Mouse (Mus musculus): Measurements from ENCODE around the gene Klhdc7b.

Klhdc7b gene

GRCm38 (mm10) chr15:89384617-89385016 is at the start of gene Klhdc7b:
Gene Klhdc7b (plus strand): TSS chr15:89384917.
- DNase-seq (ENCODE audit: extremely low read depth, low read depth, low spot score), result no peak

DNA sequence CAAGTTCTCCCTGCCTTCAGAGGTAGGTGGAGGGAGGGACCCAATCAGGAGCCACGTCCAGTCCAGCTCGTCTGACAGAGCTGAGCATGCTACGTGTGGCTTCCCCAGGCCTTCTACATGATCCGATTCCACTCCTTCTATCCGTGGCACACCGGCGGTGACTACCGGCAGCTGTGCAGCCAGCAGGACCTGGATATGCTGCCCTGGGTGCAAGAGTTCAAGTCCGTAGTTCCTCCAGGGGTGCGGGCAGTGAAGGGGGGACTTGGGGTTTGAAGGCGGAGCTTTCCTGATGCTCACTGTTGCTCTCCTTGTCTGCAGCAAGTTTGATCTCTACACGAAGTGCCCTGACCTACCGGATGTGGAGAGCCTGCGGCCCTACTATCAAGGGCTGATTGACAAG is 48.3 kb upstream of the Klhdc7b start:
- DNase-seq (ENCODE audit: extremely low read depth, low read depth, low spot score), result no peak

- DNase-seq (ENCODE audit: extremely low read depth, low read depth, low spot score), result no peak
Measured at GRCm38 (mm10) chr15:89339696-89340095, 45.0 kb upstream of the Klhdc7b start.

DNA sequence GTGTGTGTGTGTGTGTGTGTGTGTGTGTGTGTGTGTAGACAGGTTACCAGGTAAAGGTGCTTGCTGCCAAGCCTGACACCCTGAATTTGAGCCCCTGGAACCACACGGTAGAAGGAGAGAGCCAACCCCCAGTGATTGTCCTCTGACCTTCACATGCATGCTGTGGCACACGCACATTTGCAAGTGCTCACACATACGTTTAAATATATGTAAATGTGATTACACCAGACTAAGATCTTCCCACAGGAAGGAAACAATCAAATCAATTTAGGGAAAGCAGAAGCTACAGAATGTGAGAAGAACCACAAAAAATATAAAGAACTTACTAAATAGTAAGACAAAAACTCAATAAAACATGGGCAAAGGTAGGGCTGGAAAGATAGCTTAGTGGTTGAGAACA is 44.6 kb upstream of the Klhdc7b start:
- no peak for DNase-seq (ENCODE audit: extremely low read depth, low read depth, low spot score)

GRCm38 (mm10) chr15:89341678-89342077 is 43.0 kb upstream of the Klhdc7b start:
- DNase-seq (ENCODE audit: extremely low read depth, low read depth, low spot score), result no peak

DNA sequence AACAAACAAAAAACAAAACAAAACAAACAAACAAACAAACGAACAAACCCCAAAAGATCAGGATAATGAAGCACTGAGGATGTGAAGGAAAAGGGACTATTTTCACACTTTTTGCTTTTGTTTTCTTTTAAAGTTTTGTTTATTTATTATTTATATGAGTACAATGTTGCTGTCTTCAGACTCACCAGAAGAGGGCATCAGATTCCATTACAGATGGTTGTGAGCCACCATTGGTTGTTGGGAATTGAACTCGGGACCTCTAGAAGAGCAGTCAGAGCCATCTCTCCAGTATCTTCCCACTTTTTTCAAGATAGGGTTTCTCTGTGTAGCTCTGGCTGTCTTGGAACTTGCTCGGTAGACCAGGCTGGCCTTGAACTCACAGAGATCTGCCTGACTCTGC is 41.4 kb upstream of the Klhdc7b start:
- no peak for DNase-seq (ENCODE audit: extremely low read depth, low read depth, low spot score)

DNA sequence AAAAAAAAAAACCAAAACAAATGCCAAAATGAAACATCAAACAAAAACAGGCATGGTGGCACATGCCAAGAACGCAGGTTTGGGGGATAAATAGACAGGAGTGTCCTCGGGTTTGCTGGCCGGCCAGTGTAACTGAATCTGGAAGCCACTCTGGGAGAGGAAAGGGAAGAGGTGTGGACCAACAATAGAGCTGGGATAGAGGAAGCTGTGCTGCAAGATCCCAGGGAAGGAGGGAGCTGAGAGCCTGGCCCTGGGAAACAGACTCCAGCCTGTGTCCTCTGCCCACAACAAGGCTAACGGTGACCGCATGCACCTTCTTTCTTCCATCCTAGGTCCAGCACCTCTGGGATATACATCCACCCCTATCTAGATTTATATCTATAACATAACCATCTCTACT is 34.3 kb upstream of the Klhdc7b start:
- no peak for DNase-seq (ENCODE audit: extremely low read depth, low read depth, low spot score)

- no peak for DNase-seq (ENCODE audit: extremely low read depth, low read depth, low spot score)
Measured at GRCm38 (mm10) chr15:89351302-89351701, 33.4 kb upstream of the Klhdc7b start.

DNA sequence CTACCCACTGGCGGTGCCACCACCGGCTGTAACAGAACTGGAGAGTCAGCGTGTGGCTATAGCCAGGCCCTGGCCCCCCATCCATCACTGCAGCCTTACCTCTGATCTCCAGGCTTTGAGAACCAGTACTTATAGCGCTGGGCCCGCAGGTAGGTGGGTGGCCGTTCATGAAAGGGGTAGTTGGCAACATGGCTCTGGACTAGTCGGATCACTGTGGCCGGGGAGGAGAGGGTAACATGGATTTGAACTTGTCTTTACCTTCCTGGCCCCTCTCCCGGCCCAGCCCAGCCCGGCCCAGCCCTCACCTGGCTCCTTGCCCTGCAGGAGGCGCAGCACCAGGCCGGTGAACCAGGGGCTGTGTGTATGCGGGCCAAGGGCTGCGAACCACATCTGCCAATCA is 32.7 kb upstream of the Klhdc7b start:
- no peak for DNase-seq (ENCODE audit: extremely low read depth, low read depth, low spot score)

- no peak for DNase-seq (ENCODE audit: extremely low read depth, low read depth, low spot score)
Measured at GRCm38 (mm10) chr15:89352795-89353194, 31.9 kb upstream of the Klhdc7b start.

DNA sequence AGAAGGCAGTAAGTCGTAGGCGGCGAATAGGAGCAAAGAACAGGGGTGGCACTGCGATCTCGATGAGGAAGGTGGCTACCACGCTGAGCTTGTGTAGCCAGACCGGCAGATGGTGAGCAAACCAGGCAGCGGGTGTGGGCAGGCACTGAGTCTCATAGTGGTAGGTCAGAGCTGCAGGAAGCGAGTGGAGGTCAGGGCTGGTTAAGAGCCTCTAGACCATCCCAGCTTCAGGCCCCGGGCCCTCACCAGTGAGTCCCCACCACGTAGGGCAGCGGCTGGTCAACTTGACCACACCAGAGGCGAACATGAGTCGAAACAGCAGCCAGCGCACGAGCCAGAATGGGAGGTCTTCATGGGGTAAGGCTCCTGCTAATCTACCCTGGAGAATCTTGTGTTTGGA is 30.9 kb upstream of the Klhdc7b start:
- DNase-seq (ENCODE audit: extremely low read depth, low read depth, low spot score), result no peak

GRCm38 (mm10) chr15:89354455-89354854 is 30.3 kb upstream of the Klhdc7b start:
- DNase-seq (ENCODE audit: extremely low read depth, low read depth, low spot score), result no peak

DNA sequence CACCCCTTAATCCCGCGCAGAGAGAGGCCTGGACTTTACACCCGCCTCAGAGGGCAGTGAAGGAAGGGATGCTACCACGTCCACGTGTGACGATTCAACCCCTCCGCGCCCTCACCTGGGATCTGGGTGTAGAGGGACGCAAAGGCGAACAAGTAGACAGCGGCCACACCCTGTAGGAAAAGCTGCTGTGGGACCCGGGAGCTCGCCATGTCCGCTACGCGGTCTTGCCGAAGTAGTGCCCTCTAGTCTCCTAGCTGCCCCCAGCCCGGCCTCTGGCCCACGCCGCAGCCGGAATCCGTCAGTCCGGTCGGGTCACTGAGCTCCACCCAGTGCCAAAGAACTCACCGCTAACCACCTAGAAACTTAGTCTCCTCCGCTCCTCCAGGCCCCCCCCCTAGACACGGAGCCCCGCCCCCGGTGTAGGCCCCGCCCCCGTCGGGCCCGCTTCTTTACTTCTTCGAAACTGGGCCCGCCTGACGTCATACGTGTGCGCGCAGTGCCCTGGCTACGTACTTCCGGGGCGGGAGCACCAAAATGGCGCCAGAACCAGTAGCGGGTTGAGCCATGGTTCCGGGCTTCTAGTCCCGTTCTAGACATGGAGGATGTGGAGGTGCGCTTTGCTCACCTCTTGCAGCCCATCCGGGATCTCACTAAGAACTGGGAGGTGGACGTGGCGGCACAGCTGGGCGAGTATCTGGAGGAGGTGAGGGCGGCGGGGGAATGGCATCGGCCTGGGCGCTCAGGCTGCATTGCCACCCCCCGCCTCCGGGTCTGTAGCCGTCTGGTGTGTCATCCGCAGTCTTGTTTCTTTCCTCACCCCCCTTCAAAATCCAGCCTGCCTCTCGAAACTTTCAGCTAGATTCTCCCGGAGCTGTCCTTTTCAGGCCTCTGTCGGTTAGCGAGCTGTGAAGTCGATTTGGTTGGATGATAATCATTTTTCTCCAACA is 29.2 kb upstream of the Klhdc7b start, which contains the start of the genes Lmf2 and Ncaph2:
Lmf2 (minus strand) TSS at position 419 of the 947 bp plus-strand sequence.
Ncaph2 (plus strand) TSS at position 479 of the 947 bp plus-strand sequence.
- no peak for DNase-seq (ENCODE audit: extremely low read depth, low read depth, low spot score)

- DNase-seq (ENCODE audit: extremely low read depth, low read depth, low spot score), result no peak
Measured at GRCm38 (mm10) chr15:89356372-89356771, 28.3 kb upstream of the Klhdc7b start.

DNA sequence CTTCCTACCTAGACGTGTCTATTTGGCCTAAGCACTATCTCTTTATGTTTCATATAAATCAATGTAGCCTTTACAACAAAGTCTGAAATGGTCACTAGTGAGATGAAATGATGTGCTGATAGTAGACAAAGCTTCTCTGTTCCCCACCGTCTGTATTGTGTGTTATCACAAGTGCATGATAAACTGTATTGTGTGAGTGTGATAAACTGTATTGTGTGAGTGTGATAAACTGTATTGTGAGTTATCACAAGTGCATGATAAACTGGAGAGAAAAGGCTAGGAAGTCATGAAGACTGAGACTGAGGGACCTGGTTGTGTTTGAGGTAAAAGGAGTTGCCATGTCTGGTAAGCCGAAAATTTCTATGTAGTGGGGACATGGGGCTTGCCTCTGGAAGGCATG is 25.9 kb upstream of the Klhdc7b start:
- DNase-seq (ENCODE audit: extremely low read depth, low read depth, low spot score), result no peak

- DNase-seq (ENCODE audit: extremely low read depth, low read depth, low spot score), result peak; percentile 95
Measured at GRCm38 (mm10) chr15:89363051-89363450, 21.7 kb upstream of the Klhdc7b start.

GRCm38 (mm10) chr15:89365141-89365551 is 19.6 kb upstream of the Klhdc7b start:
- DNase-seq (ENCODE audit: extremely low read depth, low read depth, low spot score), result no peak

DNA sequence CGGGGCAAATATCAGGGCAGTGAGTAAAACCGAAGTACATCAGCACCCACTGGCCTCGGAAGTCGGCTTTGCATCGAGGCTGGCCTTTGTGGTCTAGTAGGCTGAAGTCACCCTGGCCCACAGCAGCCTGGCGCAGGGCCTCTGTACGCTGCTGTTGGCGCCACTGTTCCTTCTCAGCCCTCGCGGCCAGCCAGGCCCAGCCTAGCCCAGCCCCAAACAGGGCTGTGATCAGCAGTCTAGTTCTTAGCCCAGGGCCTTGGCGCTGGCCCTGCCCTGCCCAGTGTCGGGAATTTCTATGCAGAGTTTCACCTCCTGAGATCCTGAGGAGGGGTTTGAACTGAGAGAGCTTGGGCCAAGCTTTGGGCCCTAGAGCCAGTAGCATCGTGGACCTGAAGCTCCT is 12.6 kb upstream of the Klhdc7b start:
- no peak for DNase-seq (ENCODE audit: extremely low read depth, low read depth, low spot score)

DNA sequence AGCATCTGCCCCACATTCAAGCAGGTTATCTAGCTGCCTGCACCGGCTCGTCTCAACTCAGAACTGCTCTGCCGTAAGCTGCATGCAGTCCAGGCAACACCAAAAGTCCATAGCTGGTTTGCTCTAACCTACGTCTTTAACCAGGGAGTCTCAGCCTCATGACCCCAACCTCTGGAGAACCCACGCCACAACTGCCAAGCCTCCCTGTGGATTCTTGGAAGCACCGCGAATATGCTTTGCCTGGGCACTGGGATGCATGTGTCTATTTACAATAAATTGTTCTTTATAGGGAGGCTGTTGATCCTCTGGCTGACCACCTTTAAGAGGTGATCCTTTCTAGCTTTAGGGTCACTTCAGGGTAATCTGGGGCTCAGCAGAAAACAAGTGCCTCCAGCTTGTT is 12.2 kb upstream of the Klhdc7b start:
- no peak for DNase-seq (ENCODE audit: extremely low read depth, low read depth, low spot score)

GRCm38 (mm10) chr15:89373027-89373761 is 11.5 kb upstream of the Klhdc7b start:
- DNase-seq (ENCODE audit: extremely low read depth, low read depth, low spot score), result no peak

- DNase-seq (ENCODE audit: extremely low read depth, low read depth, low spot score), result no peak
Measured at GRCm38 (mm10) chr15:89373762-89374248, 10.9 kb upstream of the Klhdc7b start, which contains the start of gene Sco2. Gene Sco2 (minus strand): TSS chr15:89373846.

GRCm38 (mm10) chr15:89374340-89374739 is 10.4 kb upstream of the Klhdc7b start:
- no peak for DNase-seq (ENCODE audit: extremely low read depth, low read depth, low spot score)
